Mouse (Mus musculus): Measurements from ENCODE around the gene Efhb.

DNA sequence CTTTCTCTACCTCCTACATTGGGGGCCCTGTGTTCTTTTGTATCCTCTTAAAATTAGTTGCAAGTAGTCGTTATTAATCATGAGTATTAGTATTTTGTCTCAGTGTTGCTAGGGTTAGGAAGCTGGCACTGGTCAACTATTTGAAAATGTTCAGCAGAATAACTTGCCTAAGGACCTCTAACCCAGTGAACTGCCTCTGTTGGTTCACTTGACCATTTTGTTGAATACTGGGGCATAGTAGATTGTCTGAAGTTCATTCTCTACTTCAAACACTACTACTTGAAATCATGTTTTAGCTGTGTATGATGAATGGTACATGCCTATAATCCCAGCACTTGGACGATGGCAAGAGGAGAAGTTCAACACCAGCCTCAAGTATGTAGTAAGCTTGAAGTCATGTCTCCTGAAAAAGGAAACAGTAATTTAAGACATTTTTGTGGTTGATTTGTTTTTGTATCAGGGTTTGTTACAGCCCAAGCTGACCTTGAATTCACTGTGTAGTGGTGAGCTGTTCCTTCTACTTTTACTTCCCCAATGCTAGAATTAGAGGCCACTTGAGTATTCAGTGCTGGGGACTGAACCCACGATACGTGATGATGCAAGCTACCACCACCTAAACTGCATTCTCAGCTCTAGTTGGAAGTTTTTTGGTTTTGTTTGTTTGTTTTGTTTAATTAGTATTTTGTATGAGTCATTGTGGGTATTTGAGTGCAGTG lies 25.3 kb upstream of the Efhb start:
- TF ChIP-seq CTCF (IDR thresholded peaks at IDR 0.05; ENCODE audit: insufficient read depth, low read depth, low read length) (no peak), POLR2A (IDR thresholded peaks at IDR 0.05; ENCODE audit: insufficient read depth, low read depth, low read length) (no peak)
